Mouse (Mus musculus): Measurements from ENCODE around the gene Ybx1.

- TF ChIP-seq GATA1 (IDR thresholded peaks at IDR 0.05; ENCODE audit: low read length) (no peak), TAL1 (IDR thresholded peaks at IDR 0.05; ENCODE audit: low read length) (no peak)
Observed at GRCm38 (mm10) chr4:119266606-119267005, 27.8 kb downstream of the Ybx1 start.
